Mouse (Mus musculus) myocyte (in vitro differentiated cells): ENCODE results near the gene Atp8b4.

Source experiments
- MAX ChIP-seq: IDR thresholded peaks from one replicate; pipeline ENCODE4 v1.6.1; 2011; ENCODE audit warnings: low read depth, mild to moderate bottlenecking, control low read depth
- MYOD1 ChIP-seq, 3 experiments: IDR thresholded peaks; one replicate each; pipeline ENCODE4 v1.6.1; 2011; ENCODE audit warnings: control low read depth in 2 of 3, low read depth in 2 of 3, mild to moderate bottlenecking in 2 of 3, moderate library complexity in 1 of 3; ENCODE audit not compliant: insufficient read length in 2 of 3, control insufficient read depth in 1 of 3
- MYOG ChIP-seq, 3 experiments: IDR thresholded peaks; one replicate each; pipeline ENCODE4 v1.6.1; 2011; ENCODE audit warnings: control low read depth in 2 of 3, low read depth in 2 of 3, mild to moderate bottlenecking in 2 of 3; ENCODE audit not compliant: insufficient read length in 2 of 3, control insufficient read depth in 1 of 3, insufficient read depth in 1 of 3
- POLR2A ChIP-seq: IDR thresholded peaks from one replicate; pipeline ENCODE4 v1.6.1; 2011; ENCODE audit warnings: low read depth, mild to moderate bottlenecking, control low read depth, moderate library complexity; ENCODE audit not compliant: insufficient read length
- REST ChIP-seq: IDR thresholded peaks from one replicate; pipeline ENCODE4 v1.6.1; 2011; ENCODE audit warnings: mild to moderate bottlenecking, control low read depth, moderate library complexity; ENCODE audit not compliant: insufficient read depth, insufficient read length
- USF1 ChIP-seq: IDR thresholded peaks from one replicate; pipeline ENCODE4 v1.6.1; 2011; ENCODE audit warnings: low read depth, mild to moderate bottlenecking, control low read depth, moderate library complexity

DNA sequence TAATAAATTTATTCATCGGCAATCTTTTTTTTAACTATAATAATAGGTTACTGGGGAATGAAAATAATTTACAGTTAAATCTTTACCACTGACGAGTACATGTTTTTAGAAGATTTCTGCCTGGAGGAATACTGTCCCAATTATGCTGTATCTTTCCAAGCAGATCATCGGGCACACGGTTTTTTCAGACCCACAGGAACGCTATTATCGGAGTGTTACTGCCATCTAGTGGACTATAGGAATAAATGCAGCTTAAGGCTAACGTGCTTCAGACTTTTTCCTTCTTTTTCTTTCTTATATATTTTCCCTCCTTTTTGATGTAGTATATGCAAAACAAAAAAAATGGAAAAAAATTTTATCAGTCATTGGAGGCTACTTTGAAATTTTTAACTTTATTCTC lies 20.4 kb upstream of the Atp8b4 start:
- TF ChIP-seq USF1 (no peak), MYOG (IDR thresholded peaks at IDR 0.05; ENCODE audit: control insufficient read depth in 1 of 3, insufficient read depth in 1 of 3, insufficient read length in 2 of 3, low read depth in 2 of 3) (no peak), POLR2A (no peak), MYOD1 (IDR thresholded peaks at IDR 0.05; ENCODE audit: control insufficient read depth in 1 of 3, insufficient read length in 2 of 3, low read depth in 2 of 3) (no peak), MAX (no peak), REST (no peak)
